Mouse (Mus musculus) kidney, postnatal 0 days (tissue): ENCODE data around the gene Etv6. TPM values are rescaled to one million over a fixed set of nuclear protein-coding genes. Genes with fewer than 3 reads are reported as not detected.

Experiments
- ATAC-seq: fragments of 200-750 bp; cut with Nextera tagmentation; replicated peaks from 2 replicates; pipeline ENCODE4 v1.8.0; 2017; ENCODE audit warnings: low read depth, moderate number of reproducible peaks, moderate TSS enrichment, moderate library complexity; ENCODE audit not compliant: low FRiP score
- DNase-seq: peaks from one replicate; pipeline ENCODE4 v3.0.0-alpha.2; 2016; ENCODE audit warnings: low spot score
- H3K27ac ChIP-seq: fragments of 300-500 bp; sonication (generic); 2 replicates; pipeline ENCODE4 v1.5.1; 2014; ENCODE audit warnings: mild to moderate bottlenecking
- H3K27me3 ChIP-seq: fragments of 300-500 bp; sonication (generic); 2 replicates; pipeline ENCODE4 v1.6.1; 2014; ENCODE audit warnings: low read length, mixed read lengths; ENCODE audit not compliant: insufficient read depth
- H3K36me3 ChIP-seq: fragments of 300-500 bp; sonication (generic); 2 replicates; pipeline ENCODE4 v1.6.1; 2014; ENCODE audit warnings: low read length, mixed read lengths; ENCODE audit not compliant: insufficient read depth
- H3K4me1 ChIP-seq: fragments of 300-500 bp; sonication (generic); replicated peaks from 2 replicates; pipeline ENCODE4 v1.6.1; 2014; ENCODE audit warnings: antibody characterized with exemption, low read length, mixed read lengths; ENCODE audit not compliant: insufficient read depth
- H3K4me2 ChIP-seq: fragments of 300-500 bp; sonication (generic); 2 replicates; pipeline ENCODE4 v1.6.1; 2014; ENCODE audit warnings: mild to moderate bottlenecking, low read length, moderate library complexity, mixed read lengths
- H3K4me3 ChIP-seq: fragments of 300-500 bp; sonication (generic); replicated peaks from 2 replicates; pipeline ENCODE4 v1.5.1; 2014; ENCODE audit warnings: low read depth, low read length
- H3K9ac ChIP-seq: fragments of 300-500 bp; sonication (generic); 2 replicates; pipeline ENCODE4 v1.6.1; 2014; ENCODE audit warnings: low read depth, low read length
- H3K9me3 ChIP-seq: fragments of 300-500 bp; sonication (generic); replicated peaks from 2 replicates; pipeline ENCODE4 v1.6.1; 2016; ENCODE audit warnings: low read length, inconsistent platforms, mixed read lengths
- CTCF ChIP-seq: IDR thresholded peaks from 2 replicates; pipeline ENCODE4 v1.5.1; 2016; ENCODE audit warnings: antibody characterized with exemption, low read depth, mild to moderate bottlenecking, moderate library complexity
- WGBS: fragments of 180-500 bp; shearing (Covaris S2); extraction: QIAGEN DNeasy Blood & Tissue Kit; methylation state at CpG from one replicate; pipeline ENCODE4 v1.1.7; 2014; 5-methylcytosine and 5-hydroxymethylcytosine counted together
- polyA plus RNA-seq: library from polyadenylated mRNA; unstranded; fragments of >200 nt; fragmentation: Nextera tagmentation; extraction: Ambion mirVana; gene quantifications from 2 replicates; pipeline ENCODE4 v1.2.1, GENCODE M21; 2015

The Etv6 gene
- polyA plus RNA-seq, 1 experiment from 2014 or later: 8.9 TPM

DNA sequence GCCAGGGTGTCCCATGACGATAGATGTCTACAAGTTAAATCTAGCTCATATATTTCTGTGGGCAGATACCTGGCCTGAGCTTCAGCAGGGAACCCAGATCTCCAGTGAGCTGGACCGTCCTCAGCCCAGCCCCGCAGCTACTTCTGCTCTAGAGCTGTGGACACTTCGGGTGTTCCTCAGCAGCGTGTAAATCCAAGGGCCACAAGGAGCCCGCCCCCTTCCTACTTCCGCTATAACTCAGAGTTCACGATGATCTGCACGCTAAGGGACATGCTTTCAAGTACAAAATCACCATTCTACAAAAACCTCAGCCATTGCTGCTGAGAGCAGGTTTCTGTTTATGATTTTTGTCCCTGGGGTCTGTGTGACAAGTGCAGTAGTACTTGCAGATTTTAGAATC, 211.8 kb downstream of the Etv6 start:
- peaks cover 16% of the 10 kb centered on the region; the same call in 1 of the 2 replicates for H3K36me3 ChIP-seq
- no peaks in the 10 kb centered on the region for H3K27me3 ChIP-seq
- H3K4me2 ChIP-seq: no peak overlapping the region
- H3K4me1 ChIP-seq: no peaks in the 10 kb centered on the region; the same call in 1 of the 2 replicates
- no peak overlapping the region for H3K4me3 ChIP-seq
- no peak for DNase-seq
- H3K9ac ChIP-seq: no peak overlapping the region
- H3K27ac ChIP-seq: no peak overlapping the region
- no peak for ATAC-seq
- H3K9me3 ChIP-seq: no peaks in the 10 kb centered on the region
- 87% methylated on average over 9 of the region's 9 CpGs for WGBS
- no peak for TF ChIP-seq CTCF

DNA sequence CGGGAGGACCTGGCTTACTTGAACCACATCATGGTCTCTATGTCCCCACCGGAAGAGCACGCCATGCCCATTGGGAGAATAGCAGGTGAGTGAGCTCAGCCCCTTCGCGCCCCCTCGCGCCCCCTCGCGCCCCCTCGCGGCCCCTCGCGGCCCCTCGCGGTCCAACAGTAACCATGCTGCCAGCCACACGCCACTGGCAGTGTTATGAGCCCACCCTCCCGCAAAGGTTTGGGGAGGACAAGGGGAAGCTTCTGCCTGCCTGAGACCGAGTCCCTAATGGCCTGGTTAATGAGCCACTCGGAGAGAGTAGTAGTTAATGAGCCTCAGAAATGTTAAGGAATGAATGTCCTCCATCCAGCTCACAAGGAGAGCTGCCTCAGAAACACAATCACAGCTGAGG, 213.2 kb downstream of the Etv6 start:
- Histone ChIP-seq H3K9me3 (no peaks in the 10 kb centered on the region), H3K36me3 (peaks cover 19% of the 10 kb centered on the region; the same call in 1 of the 2 replicates), H3K27me3 (no peaks in the 10 kb centered on the region), H3K27ac (no peak overlapping the region), H3K4me3 (no peak overlapping the region), H3K4me2 (peak overlapping the region; percentile 8), H3K9ac (no peak overlapping the region), H3K4me1 (no peaks in the 10 kb centered on the region; the same call in 1 of the 2 replicates)
- peak; percentile 74 for ATAC-seq
- peak; percentile 56 for DNase-seq
- WGBS: 69% methylated on average over 19 of the region's 19 CpGs
- peak; percentile 16; the same call in 1 of the 2 replicates for TF ChIP-seq CTCF

GRCm38 (mm10) chr6:134250764-134251163, 215.3 kb downstream of the Etv6 start:
- no peak overlapping the region for H3K27ac ChIP-seq
- ATAC-seq: no peak
- H3K9ac ChIP-seq: no peak overlapping the region
- H3K36me3 ChIP-seq: peaks cover 19% of the 10 kb centered on the region; the same call in 1 of the 2 replicates
- H3K9me3 ChIP-seq: no peaks in the 10 kb centered on the region
- no peaks in the 10 kb centered on the region for H3K27me3 ChIP-seq
- no peak for DNase-seq
- 78% methylated on average over 5 of the region's 5 CpGs for WGBS
- no peak for TF ChIP-seq CTCF
- no peaks in the 10 kb centered on the region; the same call in 1 of the 2 replicates for H3K4me1 ChIP-seq
- H3K4me2 ChIP-seq: no peak overlapping the region
- H3K4me3 ChIP-seq: no peak overlapping the region

- ATAC-seq (no peak), DNase-seq (no peak)
- no peak for TF ChIP-seq CTCF
- Histone ChIP-seq H3K4me1 (no peaks in the 10 kb centered on the region; the same call in 1 of the 2 replicates), H3K4me2 (no peak overlapping the region), H3K4me3 (no peak overlapping the region), H3K9me3 (no peaks in the 10 kb centered on the region), H3K36me3 (peaks cover 19% of the 10 kb centered on the region; the same call in 1 of the 2 replicates), H3K27ac (no peak overlapping the region), H3K27me3 (no peaks in the 10 kb centered on the region), H3K9ac (no peak overlapping the region)
- 70% methylated on average over 8 of the region's 8 CpGs for WGBS
Observed at GRCm38 (mm10) chr6:134251364-134251763, 215.9 kb downstream of the Etv6 start.

DNA sequence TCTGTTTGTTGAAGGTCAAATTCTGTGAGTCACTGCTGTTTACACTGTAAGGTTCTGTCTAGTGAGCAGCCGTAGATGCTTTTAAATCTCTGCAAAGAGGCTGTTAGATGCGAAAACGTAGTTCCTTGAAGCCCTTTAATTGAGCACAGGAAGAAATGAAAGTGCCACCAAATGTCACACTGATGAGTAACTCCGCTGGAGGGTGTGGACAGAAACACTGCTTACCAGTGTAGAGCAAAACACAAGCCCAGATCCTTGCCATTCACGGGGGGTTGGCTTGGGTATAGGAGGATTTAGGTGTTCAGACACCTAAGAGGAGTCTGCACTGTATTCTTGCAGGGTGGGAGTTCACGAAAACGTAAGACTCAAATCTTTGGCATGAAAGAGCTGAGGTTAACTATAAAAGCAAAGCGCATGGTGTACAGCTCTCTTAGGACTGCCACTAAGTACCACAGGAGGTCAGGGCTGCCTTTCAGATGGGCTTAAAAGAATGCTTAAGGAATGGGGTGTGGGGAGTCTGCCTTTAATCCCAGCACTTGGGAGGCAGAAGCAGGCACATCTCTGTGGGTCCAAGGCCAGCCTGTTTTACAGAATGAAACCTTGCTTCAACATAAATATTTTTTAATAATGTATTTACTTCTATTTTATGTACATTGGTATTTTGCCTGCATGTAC, 216.7 kb downstream of the Etv6 start:
- Histone ChIP-seq H3K27ac (no peak overlapping the region), H3K4me2 (no peak overlapping the region), H3K9me3 (no peaks in the 10 kb centered on the region), H3K4me1 (no peaks in the 10 kb centered on the region; the same call in 1 of the 2 replicates), H3K4me3 (no peak overlapping the region), H3K36me3 (peaks cover 19% of the 10 kb centered on the region; the same call in 1 of the 2 replicates), H3K27me3 (no peaks in the 10 kb centered on the region), H3K9ac (no peak overlapping the region)
- TF ChIP-seq CTCF: no peak
- DNase-seq: no peak
- no peak for ATAC-seq
- 72% methylated on average over 8 of the region's 8 CpGs for WGBS

- Histone ChIP-seq H3K4me2 (no peak overlapping the region), H3K27ac (no peak overlapping the region), H3K9ac (no peak overlapping the region), H3K4me3 (no peak overlapping the region), H3K4me1 (no peaks in the 10 kb centered on the region), H3K9me3 (no peaks in the 10 kb centered on the region), H3K27me3 (no peaks in the 10 kb centered on the region), H3K36me3 (peaks cover 15% of the 10 kb centered on the region; the same call in 1 of the 2 replicates)
- WGBS: 77% methylated on average over 3 of the region's 3 CpGs
- no peak for TF ChIP-seq CTCF
- DNase-seq: no peak
- no peak for ATAC-seq
Observed at GRCm38 (mm10) chr6:134256369-134256768, 220.9 kb downstream of the Etv6 start.

- Histone ChIP-seq H3K27me3 (no peaks in the 10 kb centered on the region), H3K9me3 (no peaks in the 10 kb centered on the region), H3K4me3 (no peak overlapping the region), H3K27ac (no peak overlapping the region), H3K9ac (no peak overlapping the region), H3K4me1 (no peaks in the 10 kb centered on the region), H3K4me2 (no peak overlapping the region), H3K36me3 (peaks cover 25% of the 10 kb centered on the region)
- 0 out of 2 replicates have a peak, but pooled peaks have one; percentile 14 for TF ChIP-seq CTCF
- DNase-seq (no peak), ATAC-seq (no peak)
- 94% methylated on average over 8 of the region's 8 CpGs for WGBS
Observed at GRCm38 (mm10) chr6:134259913-134260312, 224.4 kb downstream of the Etv6 start.
